Mouse (Mus musculus): ENCODE measurements at regions not wholly inside any gene's neighbourhood (a gene's known extent, or its start where the extent isn't known, plus 50 kb on each side); places are given as distances from the start of the nearest gene placed in this dataset.

DNA sequence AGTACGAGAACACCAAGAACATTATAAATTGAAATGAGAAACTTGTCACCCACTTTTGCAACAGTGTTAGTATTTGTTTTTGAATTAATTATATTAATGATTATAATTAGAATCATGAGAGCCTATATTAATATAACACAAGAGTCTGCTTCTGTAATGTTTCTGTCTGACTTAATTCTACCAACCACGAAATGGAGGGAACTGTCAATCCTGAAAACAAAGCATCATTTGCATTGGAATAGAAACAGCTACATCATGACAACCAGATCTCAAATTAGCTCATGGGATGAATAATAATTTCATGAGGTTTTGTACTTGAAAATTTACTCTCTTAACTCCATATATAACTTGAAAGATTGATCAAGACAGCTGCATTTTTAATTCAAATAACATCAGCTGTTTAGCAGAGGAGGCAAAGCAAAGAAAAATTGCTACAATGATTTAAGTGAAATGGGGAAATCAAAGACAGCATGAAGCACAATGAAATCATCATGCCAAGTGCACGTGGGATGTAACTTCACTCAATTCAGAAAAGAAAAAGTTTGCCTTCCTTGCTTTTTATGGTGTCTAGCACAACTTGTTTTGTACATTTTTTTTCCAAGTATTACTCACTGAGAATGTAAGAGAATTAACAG is 150.1 kb upstream of the Tmprss15 start:
- DNase-seq, result no peak

DNA sequence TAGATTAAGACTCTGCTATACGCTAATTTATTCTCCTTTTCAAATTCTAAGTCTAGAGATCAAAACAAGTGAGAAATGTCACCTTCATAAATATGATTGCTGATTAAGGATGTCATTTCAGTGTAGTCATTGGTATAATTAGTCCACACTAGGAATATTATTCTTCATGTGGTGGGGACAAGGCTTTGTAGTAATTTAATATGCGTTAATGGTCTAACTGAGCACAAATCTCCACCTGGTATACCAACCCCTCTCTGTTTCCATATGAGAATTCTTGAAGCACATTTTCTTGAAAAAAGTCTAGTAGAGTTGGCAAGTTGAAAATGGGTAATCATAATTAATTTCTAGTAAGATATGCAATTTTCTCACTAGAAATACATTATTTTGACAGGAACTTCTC is 149.3 kb upstream of the Tmprss15 start:
- Histone ChIP-seq H3K4me1 (ENCODE audit: control insufficient read depth, insufficient read depth, low read length) (no peaks in the 10 kb centered on the region), H3K4me3 (replicated peaks; ENCODE audit: extremely low read depth, low read depth, low read length) (no peak overlapping the region)
- no peak for DNase-seq
- TF ChIP-seq POLR2A (IDR thresholded peaks at IDR 0.05; ENCODE audit: borderline replicate concordance, extremely low read depth, low read depth, low read length), result no peak
- no peak for TF ChIP-seq CTCF (IDR thresholded peaks at IDR 0.05; ENCODE audit: insufficient read depth, low read length)
- 83% methylated on average over 2 of the region's 2 CpGs for WGBS

More for the DNA sequence above, 150.1 kb upstream of the Tmprss15 start:
- Histone ChIP-seq H3K4me1 (ENCODE audit: control insufficient read depth, insufficient read depth, low read length) (no peaks in the 10 kb centered on the region), H3K4me3 (replicated peaks; ENCODE audit: extremely low read depth, low read depth, low read length) (no peak overlapping the region)
- WGBS, result 57% methylated on average over 3 of the region's 3 CpGs
- no peak for TF ChIP-seq CTCF (IDR thresholded peaks at IDR 0.05; ENCODE audit: insufficient read depth, low read length)
- no peak for TF ChIP-seq POLR2A (IDR thresholded peaks at IDR 0.05; ENCODE audit: borderline replicate concordance, extremely low read depth, low read depth, low read length)

DNA sequence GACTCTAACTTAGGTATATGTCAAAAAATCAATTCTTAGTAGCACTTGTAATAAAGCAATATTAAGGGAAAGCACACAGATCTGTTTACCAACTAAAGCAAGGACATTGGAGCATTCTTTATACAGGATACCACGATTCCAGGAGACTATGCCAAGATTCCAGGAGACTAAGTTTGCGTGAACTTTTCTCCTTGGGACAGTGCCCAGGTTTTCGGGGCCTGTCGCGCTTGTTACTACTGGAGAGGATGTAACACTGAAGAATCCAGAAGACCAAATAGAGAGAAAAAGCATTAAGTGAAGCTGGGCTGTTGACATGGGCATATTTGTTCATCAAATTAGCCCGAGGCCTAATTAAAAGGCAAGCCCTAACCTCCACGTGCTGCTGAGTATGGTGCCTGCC is 100.3 kb upstream of the Tmprss15 start:
- WGBS, result 74% methylated on average over 7 of the region's 7 CpGs
- no peak for DNase-seq
- TF ChIP-seq POLR2A (IDR thresholded peaks at IDR 0.05; ENCODE audit: borderline replicate concordance, extremely low read depth, low read depth, low read length), result no peak
- TF ChIP-seq CTCF (IDR thresholded peaks at IDR 0.05; ENCODE audit: insufficient read depth, low read length), result no peak
- no peaks in the 10 kb centered on the region for H3K4me1 ChIP-seq (ENCODE audit: control insufficient read depth, insufficient read depth, low read length)
- H3K4me3 ChIP-seq (replicated peaks; ENCODE audit: extremely low read depth, low read depth, low read length), result no peak overlapping the region

DNA sequence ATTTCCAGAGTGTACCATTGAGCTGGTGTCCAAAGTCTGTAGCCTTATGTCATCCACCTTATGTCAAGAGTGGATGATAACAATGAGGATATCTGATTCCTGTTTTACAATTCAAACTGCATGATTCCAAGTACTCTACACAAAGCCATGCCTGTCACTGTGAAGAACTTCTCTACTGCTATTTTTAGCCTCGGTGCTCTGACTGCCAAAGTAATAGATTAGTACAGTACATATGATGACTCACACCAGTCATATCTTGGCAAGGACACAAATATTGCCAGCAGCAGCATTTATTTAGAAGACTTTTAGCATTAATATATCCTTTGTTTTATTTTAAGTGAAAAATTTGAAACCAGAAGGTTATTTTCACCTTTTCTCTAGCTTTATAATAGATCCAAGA is 95.6 kb upstream of the Tmprss15 start:
- Histone ChIP-seq H3K4me1 (ENCODE audit: control insufficient read depth, insufficient read depth, low read length) (no peaks in the 10 kb centered on the region), H3K4me3 (replicated peaks; ENCODE audit: extremely low read depth, low read depth, low read length) (no peak overlapping the region)
- 29% methylated on average over 1 of the region's 1 CpGs for WGBS
- no peak for TF ChIP-seq POLR2A (IDR thresholded peaks at IDR 0.05; ENCODE audit: borderline replicate concordance, extremely low read depth, low read depth, low read length)
- no peak for TF ChIP-seq CTCF (IDR thresholded peaks at IDR 0.05; ENCODE audit: insufficient read depth, low read length)
- DNase-seq, result no peak

DNA sequence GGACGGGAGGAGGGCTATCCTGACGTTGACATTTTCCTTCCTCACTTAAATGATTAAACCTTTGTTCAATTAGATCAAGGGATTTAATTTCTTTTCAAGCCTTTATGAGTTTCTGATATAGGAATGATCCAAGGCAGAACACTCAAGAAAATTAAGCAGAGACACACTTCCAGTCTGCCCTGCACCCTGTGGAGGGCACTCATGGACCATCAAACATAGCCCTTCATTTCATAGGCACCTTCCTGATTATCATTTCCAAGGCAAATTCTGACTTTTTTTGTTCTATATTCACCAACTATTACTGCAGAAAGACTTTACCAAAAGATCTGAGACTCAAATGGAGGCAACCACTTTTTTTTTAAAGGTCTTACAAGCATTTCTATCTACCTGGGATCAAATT is 91.6 kb upstream of the Tmprss15 start:
- no peaks in the 10 kb centered on the region for H3K4me1 ChIP-seq (ENCODE audit: control insufficient read depth, insufficient read depth, low read length)
- 73% methylated on average over 2 of the region's 2 CpGs for WGBS
- H3K4me3 ChIP-seq (replicated peaks; ENCODE audit: extremely low read depth, low read depth, low read length), result no peak overlapping the region
- TF ChIP-seq CTCF (IDR thresholded peaks at IDR 0.05; ENCODE audit: insufficient read depth, low read length), result no peak
- no peak for TF ChIP-seq POLR2A (IDR thresholded peaks at IDR 0.05; ENCODE audit: borderline replicate concordance, extremely low read depth, low read depth, low read length)
- DNase-seq, result no peak

DNA sequence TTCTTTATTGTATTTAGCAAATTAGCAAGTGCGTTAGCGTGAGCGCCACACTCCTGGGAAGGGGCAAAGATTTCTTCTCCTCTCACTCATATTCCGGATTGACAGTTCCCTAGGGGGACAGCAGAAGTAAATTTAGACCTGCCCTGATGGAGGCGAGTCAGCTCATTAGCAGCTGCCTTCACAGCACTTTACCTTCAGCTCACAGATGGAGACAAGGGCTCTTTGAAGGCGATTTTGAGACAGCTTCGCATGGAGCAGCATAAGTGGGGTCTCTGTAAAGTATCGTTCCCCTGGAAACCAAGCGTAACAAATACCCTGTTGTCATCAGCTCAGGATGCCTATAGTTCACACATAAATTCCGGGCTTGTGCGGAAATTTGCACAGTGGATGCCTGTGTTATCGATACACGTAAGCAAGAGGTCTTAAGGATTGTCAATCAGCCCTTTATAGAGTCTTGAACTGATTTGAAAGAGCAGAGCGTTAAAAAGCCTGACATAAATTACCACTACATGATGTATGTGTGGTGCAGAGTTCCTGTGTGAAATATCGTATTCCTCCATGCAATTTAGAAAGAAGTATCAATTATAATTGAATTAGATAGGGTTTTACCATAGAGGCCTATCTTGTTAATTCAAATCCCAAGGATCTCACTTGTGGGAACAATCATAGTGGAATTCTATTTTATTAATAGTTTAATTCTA is 86.6 kb upstream of the Tmprss15 start:
- DNase-seq, result no peak
- WGBS, result 77% methylated on average over 15 of the region's 15 CpGs
- Histone ChIP-seq H3K4me3 (replicated peaks; ENCODE audit: extremely low read depth, low read depth, low read length) (no peak overlapping the region), H3K4me1 (ENCODE audit: control insufficient read depth, insufficient read depth, low read length) (no peaks in the 10 kb centered on the region)
- TF ChIP-seq POLR2A (IDR thresholded peaks at IDR 0.05; ENCODE audit: borderline replicate concordance, extremely low read depth, low read depth, low read length), result no peak
- TF ChIP-seq CTCF (IDR thresholded peaks at IDR 0.05; ENCODE audit: insufficient read depth, low read length), result no peak

DNA sequence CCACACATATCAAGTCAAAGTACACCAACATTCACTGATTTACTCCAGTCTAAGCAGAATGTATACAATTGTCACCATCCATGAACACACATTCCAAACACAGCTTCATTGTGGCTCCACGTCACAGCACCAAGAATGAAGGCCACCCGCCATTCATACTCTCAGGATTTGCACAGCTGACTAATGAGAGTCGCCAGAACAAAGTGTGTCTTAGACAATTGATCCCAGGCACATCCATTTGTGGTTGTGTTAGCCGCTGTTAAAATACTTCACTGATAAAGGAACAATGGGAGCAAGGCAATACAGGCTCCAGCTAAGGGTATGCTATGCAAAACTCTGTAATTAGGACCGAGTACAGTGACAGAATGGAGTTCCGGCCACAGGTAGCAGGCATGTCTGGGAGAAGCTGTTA is 85.9 kb upstream of the Tmprss15 start:
- no peak for TF ChIP-seq CTCF (IDR thresholded peaks at IDR 0.05; ENCODE audit: insufficient read depth, low read length)
- WGBS, result 68% methylated on average over 6 of the region's 6 CpGs

DNA sequence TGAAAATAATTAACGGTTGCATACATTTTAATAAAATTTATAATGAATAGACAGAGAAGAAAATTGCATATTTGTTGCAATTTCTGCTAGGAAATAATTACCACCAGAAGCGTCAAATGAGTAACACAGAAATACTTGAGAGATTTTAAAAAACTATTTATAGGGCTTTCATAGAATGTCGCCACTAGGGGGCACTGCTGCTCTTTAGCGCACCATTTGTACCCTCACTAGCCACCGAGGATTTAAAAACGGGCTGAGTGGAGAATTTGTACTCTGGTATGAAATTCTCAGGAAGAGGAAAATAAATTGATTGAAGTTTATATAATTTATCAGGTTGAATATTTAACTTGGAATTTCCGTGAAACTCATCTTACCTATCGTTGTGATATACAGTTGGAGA is 77.3 kb upstream of the Tmprss15 start:
- H3K4me3 ChIP-seq (replicated peaks; ENCODE audit: extremely low read depth, low read depth, low read length), result no peak overlapping the region
- DNase-seq, result no peak
- 11% methylated on average over 8 of the region's 8 CpGs for WGBS
- H3K4me1 ChIP-seq (ENCODE audit: control insufficient read depth, insufficient read depth, low read length), result no peaks in the 10 kb centered on the region
- TF ChIP-seq CTCF (IDR thresholded peaks at IDR 0.05; ENCODE audit: insufficient read depth, low read length) (peak; percentile 26; the same call in 1 of the 2 replicates), POLR2A (IDR thresholded peaks at IDR 0.05; ENCODE audit: borderline replicate concordance, extremely low read depth, low read depth, low read length) (no peak)

More for the DNA sequence above, 85.9 kb upstream of the Tmprss15 start:
- DNase-seq, result no peak
- H3K4me1 ChIP-seq (ENCODE audit: control insufficient read depth, insufficient read depth, low read length), result no peaks in the 10 kb centered on the region
- no peak overlapping the region for H3K4me3 ChIP-seq (replicated peaks; ENCODE audit: extremely low read depth, low read depth, low read length)

DNA sequence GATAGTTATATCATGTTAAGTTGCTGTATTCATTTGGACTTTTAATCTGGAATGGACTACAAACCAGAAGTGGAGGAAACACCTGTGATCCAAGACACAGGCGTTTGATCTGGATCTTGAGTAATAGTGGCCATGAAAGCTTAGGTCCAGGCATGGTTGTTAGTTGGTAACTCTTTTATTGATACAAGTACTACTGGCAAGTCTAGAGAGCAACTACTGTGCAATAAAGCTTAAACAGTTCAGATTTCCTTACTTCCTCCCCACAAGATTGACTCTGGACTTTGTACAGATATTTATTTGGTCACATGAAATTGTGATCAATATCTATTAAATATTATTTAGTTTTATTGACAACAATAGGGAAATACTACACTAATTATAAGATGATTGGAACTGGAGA is 51.9 kb upstream of the Tmprss15 start:
- Histone ChIP-seq H3K4me1 (ENCODE audit: control insufficient read depth, insufficient read depth, low read length) (no peaks in the 10 kb centered on the region), H3K4me3 (replicated peaks; ENCODE audit: extremely low read depth, low read depth, low read length) (no peak overlapping the region)
- no peak for TF ChIP-seq POLR2A (IDR thresholded peaks at IDR 0.05; ENCODE audit: borderline replicate concordance, extremely low read depth, low read depth, low read length)
- no peak for TF ChIP-seq CTCF (IDR thresholded peaks at IDR 0.05; ENCODE audit: insufficient read depth, low read length)
- WGBS, result 65% methylated on average over 1 of the region's 1 CpGs
- DNase-seq, result no peak

Data from lung, adult 2 months (tissue).